Mouse (Mus musculus): Measurements from ENCODE around the gene Ripor1. TPM values are rescaled to one million over a fixed set of nuclear protein-coding genes. Genes with fewer than 3 reads are reported as not detected.

Gene Ripor1
- polyA plus RNA-seq, 1 experiment from 2014 or later: 44.4 TPM

DNA sequence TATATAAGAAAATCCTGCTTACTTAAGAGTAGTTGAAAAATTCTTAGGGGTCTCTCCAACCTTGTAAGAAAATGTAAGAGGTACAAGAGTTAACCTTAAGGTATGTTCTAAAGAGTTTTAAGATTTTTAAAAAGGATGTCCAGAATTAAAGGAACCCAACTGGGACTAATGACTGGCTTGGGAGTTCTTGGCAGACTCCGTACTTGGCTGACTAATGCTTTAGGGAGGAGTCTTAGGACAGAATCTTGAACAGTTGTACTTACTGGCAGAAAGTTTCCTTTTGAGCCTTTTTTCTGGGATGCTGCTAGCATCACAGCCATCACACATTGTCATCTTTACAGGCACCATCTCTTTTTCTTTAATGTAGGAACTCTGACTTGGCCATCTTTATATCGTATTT, 35.5 kb downstream of the Ripor1 start:
- DNase-seq (ENCODE audit: low spot score): peak; percentile 57
- peaks cover 8% of the 10 kb centered on the region; the same call in 1 of the 2 replicates for H3K36me3 ChIP-seq (ENCODE audit: insufficient read depth, low read length)
- H3K9ac ChIP-seq (ENCODE audit: low read depth, low read length): no peak overlapping the region
- 57% methylated on average over 2 of the region's 2 CpGs for WGBS
- no peak overlapping the region for H3K4me3 ChIP-seq (replicated peaks; ENCODE audit: low read depth, low read length)
- no peaks in the 10 kb centered on the region for H3K9me3 ChIP-seq (replicated peaks; ENCODE audit: low read length)
- H3K4me2 ChIP-seq (ENCODE audit: low read length): no peak overlapping the region
- no peaks in the 10 kb centered on the region for H3K27me3 ChIP-seq (ENCODE audit: insufficient read depth, low read length)
- no peak for TF ChIP-seq CTCF (IDR thresholded peaks at IDR 0.05; ENCODE audit: low read depth)
- no peak overlapping the region for H3K27ac ChIP-seq
- peaks cover 8% of the 10 kb centered on the region for H3K4me1 ChIP-seq (replicated peaks; ENCODE audit: insufficient read depth, low read length)
- no peak for ATAC-seq (replicated peaks; ENCODE audit: low FRiP score, low read depth)

DNA sequence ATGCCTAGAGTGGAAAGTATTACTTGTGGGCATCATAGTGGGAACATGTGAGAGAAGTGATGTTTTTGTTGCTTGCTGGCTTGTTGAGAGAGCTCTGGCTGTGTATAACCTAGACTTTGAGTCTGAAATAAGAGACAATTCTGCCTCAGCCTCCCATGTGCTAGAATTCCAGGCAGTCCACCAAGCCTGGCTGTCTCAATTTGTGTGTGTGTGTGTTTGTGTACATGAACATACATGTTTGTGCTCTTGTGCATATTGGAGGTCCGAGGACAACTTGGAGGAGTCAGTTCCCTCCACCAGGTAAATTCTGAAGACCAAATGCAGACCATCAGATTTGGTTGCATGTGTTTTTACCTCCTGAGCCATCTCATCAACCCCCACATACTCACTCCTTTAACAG, 40.1 kb downstream of the Ripor1 start:
- Histone ChIP-seq H3K27ac (no peak overlapping the region), H3K4me1 (replicated peaks; ENCODE audit: insufficient read depth, low read length) (no peaks in the 10 kb centered on the region), H3K4me2 (ENCODE audit: low read length) (no peak overlapping the region), H3K27me3 (ENCODE audit: insufficient read depth, low read length) (no peaks in the 10 kb centered on the region), H3K9ac (ENCODE audit: low read depth, low read length) (no peak overlapping the region), H3K4me3 (replicated peaks; ENCODE audit: low read depth, low read length) (no peak overlapping the region), H3K36me3 (ENCODE audit: insufficient read depth, low read length) (peaks cover 15% of the 10 kb centered on the region; the same call in 1 of the 2 replicates), H3K9me3 (replicated peaks; ENCODE audit: low read length) (no peaks in the 10 kb centered on the region)
- DNase-seq (ENCODE audit: low spot score) (no peak), ATAC-seq (replicated peaks; ENCODE audit: low FRiP score, low read depth) (no peak)
- TF ChIP-seq CTCF (IDR thresholded peaks at IDR 0.05; ENCODE audit: low read depth): no peak
- 100% methylated on average over 1 of the region's 1 CpGs for WGBS

DNA sequence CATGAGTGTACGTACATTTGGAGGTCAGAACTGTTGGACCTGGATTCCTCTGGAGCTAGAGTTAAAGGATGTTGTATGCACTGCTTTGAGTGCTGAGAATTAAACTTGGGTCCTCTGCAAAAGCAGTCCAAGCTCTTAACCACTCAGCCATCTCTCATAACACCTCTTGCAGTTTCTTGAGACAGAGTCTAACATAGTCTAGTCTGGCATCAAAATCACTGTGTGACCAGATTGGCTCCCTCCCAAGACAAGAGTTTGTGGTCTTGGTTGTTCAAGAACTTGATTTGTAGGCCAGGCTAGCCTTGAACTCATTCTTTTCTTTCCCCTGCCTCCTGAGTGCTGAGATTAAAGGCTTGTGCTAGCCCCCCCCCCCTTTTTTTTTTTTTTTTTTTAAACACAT, 43.9 kb downstream of the Ripor1 start:
- H3K4me2 ChIP-seq (ENCODE audit: low read length): no peak overlapping the region
- no peak for ATAC-seq (replicated peaks; ENCODE audit: low FRiP score, low read depth)
- WGBS: 86% methylated on average over 1 of the region's 1 CpGs
- H3K9me3 ChIP-seq (replicated peaks; ENCODE audit: low read length): no peaks in the 10 kb centered on the region
- H3K4me1 ChIP-seq (replicated peaks; ENCODE audit: insufficient read depth, low read length): no peaks in the 10 kb centered on the region; the same call in 1 of the 2 replicates
- H3K36me3 ChIP-seq (ENCODE audit: insufficient read depth, low read length): peaks cover 26% of the 10 kb centered on the region; the same call in 1 of the 2 replicates
- no peak overlapping the region for H3K9ac ChIP-seq (ENCODE audit: low read depth, low read length)
- H3K27me3 ChIP-seq (ENCODE audit: insufficient read depth, low read length): no peaks in the 10 kb centered on the region
- TF ChIP-seq CTCF (IDR thresholded peaks at IDR 0.05; ENCODE audit: low read depth): no peak
- H3K4me3 ChIP-seq (replicated peaks; ENCODE audit: low read depth, low read length): no peak overlapping the region
- no peak for DNase-seq (ENCODE audit: low spot score)
- no peak overlapping the region for H3K27ac ChIP-seq

DNA sequence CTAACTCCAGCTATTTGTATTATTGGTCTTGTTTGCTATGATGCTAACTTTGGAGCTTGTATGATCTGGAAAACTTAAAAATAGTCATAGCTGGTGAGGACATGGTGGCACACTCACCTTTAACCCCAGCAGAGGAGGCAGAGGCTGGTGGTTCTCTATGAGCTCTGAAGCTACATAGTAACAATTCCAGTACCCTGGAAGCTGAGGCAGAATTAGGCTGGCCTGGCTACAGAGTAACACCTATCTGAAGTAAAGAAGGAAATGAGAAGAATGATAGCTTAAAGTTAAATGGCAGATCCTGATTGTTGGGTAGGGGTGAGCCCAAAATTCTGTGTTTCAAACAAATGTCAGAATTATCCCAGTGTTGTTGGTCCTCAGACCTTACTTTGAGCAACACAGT, 52.6 kb downstream of the Ripor1 start:
- DNase-seq (ENCODE audit: low spot score): no peak
- H3K27me3 ChIP-seq (ENCODE audit: insufficient read depth, low read length): no peaks in the 10 kb centered on the region
- H3K4me2 ChIP-seq (ENCODE audit: low read length): no peak overlapping the region
- H3K36me3 ChIP-seq (ENCODE audit: insufficient read depth, low read length): 0 out of 2 replicates have a peak, but pooled peaks cover 9% of the 10 kb centered on the region
- no peak overlapping the region for H3K9ac ChIP-seq (ENCODE audit: low read depth, low read length)
- no peak overlapping the region for H3K27ac ChIP-seq
- ATAC-seq (replicated peaks; ENCODE audit: low FRiP score, low read depth): no peak
- no peak for TF ChIP-seq CTCF (IDR thresholded peaks at IDR 0.05; ENCODE audit: low read depth)
- no peaks in the 10 kb centered on the region for H3K9me3 ChIP-seq (replicated peaks; ENCODE audit: low read length)
- no peaks in the 10 kb centered on the region for H3K4me1 ChIP-seq (replicated peaks; ENCODE audit: insufficient read depth, low read length)
- H3K4me3 ChIP-seq (replicated peaks; ENCODE audit: low read depth, low read length): no peak overlapping the region

DNA sequence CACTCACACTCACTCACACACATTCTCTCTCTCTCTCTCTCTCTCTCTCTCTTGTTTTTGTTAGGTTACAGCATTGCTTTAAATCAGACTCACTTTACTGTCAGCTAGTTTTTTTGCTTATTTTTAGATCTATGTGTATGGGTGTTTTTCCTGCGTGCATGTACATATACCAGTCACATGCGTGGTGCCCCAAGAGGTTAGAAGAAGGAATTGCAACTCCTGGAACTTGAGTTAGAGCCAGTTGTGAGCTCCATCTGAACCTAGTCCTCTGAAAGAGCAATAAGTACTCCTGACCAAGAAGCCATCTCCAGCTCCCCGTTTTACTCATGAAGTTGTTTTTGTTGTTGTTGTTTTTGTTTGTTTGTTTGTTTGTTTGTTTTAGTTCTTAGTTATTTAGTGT, 56.1 kb downstream of the Ripor1 start:
- Histone ChIP-seq H3K36me3 (ENCODE audit: insufficient read depth, low read length) (peaks cover 20% of the 10 kb centered on the region; the same call in 1 of the 2 replicates), H3K27ac (no peak overlapping the region), H3K9ac (ENCODE audit: low read depth, low read length) (no peak overlapping the region), H3K4me3 (replicated peaks; ENCODE audit: low read depth, low read length) (no peak overlapping the region), H3K27me3 (ENCODE audit: insufficient read depth, low read length) (no peaks in the 10 kb centered on the region), H3K9me3 (replicated peaks; ENCODE audit: low read length) (no peaks in the 10 kb centered on the region), H3K4me1 (replicated peaks; ENCODE audit: insufficient read depth, low read length) (no peaks in the 10 kb centered on the region), H3K4me2 (ENCODE audit: low read length) (no peak overlapping the region)
- peak; percentile 62 for TF ChIP-seq CTCF (IDR thresholded peaks at IDR 0.05; ENCODE audit: low read depth)
- WGBS: 74% methylated on average over 3 of the region's 3 CpGs
- ATAC-seq (replicated peaks; ENCODE audit: low FRiP score, low read depth) (no peak), DNase-seq (ENCODE audit: low spot score) (peak; percentile 82)

MicroRNAs encoded within 50 kb of the gene (microRNA counts, 519-probe panel; counts per million panel counts)
- 330 counts per million, percentile 68 among the panel's probes with 10 or more counts for microRNA mmu-miR-1966

Small RNA genes lying within 50 kb of the gene (microRNA-seq; reads per million reads assigned to microRNA genes)
- gene Mir1966: not detected

Other genes with a start within 250 kb of the Ripor1 start
- gene Plekhg4, start 232.0 kb upstream of the Ripor1 start, polyA plus RNA-seq (2015; fragmentation: Nextera tagmentation; extraction: Ambion mirVana): 0.31 and 0.33 TPM in 2 replicates
- gene Kctd19, start 191.8 kb upstream of the Ripor1 start, polyA plus RNA-seq (2015; fragmentation: Nextera tagmentation; extraction: Ambion mirVana): 0.05 TPM in 1 of 2 replicates, not detected in the other
- 0.15 and 0.34 TPM in 2 replicates for gene Lrrc36, start 191.7 kb upstream of the Ripor1 start, polyA plus RNA-seq (2015; fragmentation: Nextera tagmentation; extraction: Ambion mirVana)
- 15.6 and 19.4 TPM in 2 replicates for gene Tppp3, start 133.7 kb upstream of the Ripor1 start, polyA plus RNA-seq (2015; fragmentation: Nextera tagmentation; extraction: Ambion mirVana)
- 28.0 and 30.5 TPM in 2 replicates for gene Zdhhc1, start 108.4 kb upstream of the Ripor1 start, polyA plus RNA-seq (2015; fragmentation: Nextera tagmentation; extraction: Ambion mirVana)
- 42.4 and 44.8 TPM in 2 replicates for gene Hsd11b2, start 86.5 kb upstream of the Ripor1 start, polyA plus RNA-seq (2015; fragmentation: Nextera tagmentation; extraction: Ambion mirVana)
- gene Atp6v0d1, start 39.2 kb upstream of the Ripor1 start, polyA plus RNA-seq (2015; fragmentation: Nextera tagmentation; extraction: Ambion mirVana): 112 and 122 TPM in 2 replicates
- gene Ctcf, start 31.3 kb downstream of the Ripor1 start, polyA plus RNA-seq (2015; fragmentation: Nextera tagmentation; extraction: Ambion mirVana): 85.5 and 89.4 TPM in 2 replicates
- gene Agrp, start 32.1 kb downstream of the Ripor1 start, polyA plus RNA-seq (2015; fragmentation: Nextera tagmentation; extraction: Ambion mirVana): 0.61 and 1.2 TPM in 2 replicates
- 0.28 and 0.45 TPM in 2 replicates for gene Carmil2, start 81.0 kb downstream of the Ripor1 start, polyA plus RNA-seq (2015; fragmentation: Nextera tagmentation; extraction: Ambion mirVana)
- gene Acd, start 95.8 kb downstream of the Ripor1 start, polyA plus RNA-seq (2015; fragmentation: Nextera tagmentation; extraction: Ambion mirVana): 51.2 and 53.4 TPM in 2 replicates
- gene Pard6a, start 95.9 kb downstream of the Ripor1 start, polyA plus RNA-seq (2015; fragmentation: Nextera tagmentation; extraction: Ambion mirVana): 18.7 and 19.6 TPM in 2 replicates
- gene 4933405L10Rik, start 102.4 kb downstream of the Ripor1 start, polyA plus RNA-seq (2015; fragmentation: Nextera tagmentation; extraction: Ambion mirVana): 0.11 TPM in 1 of 2 replicates, not detected in the other
- 14.6 and 17.8 TPM in 2 replicates for gene Enkd1, start 103.0 kb downstream of the Ripor1 start, polyA plus RNA-seq (2015; fragmentation: Nextera tagmentation; extraction: Ambion mirVana)
- 19.2 and 21.0 TPM in 2 replicates for gene Gfod2, start 153.4 kb downstream of the Ripor1 start, polyA plus RNA-seq (2015; fragmentation: Nextera tagmentation; extraction: Ambion mirVana)
- gene Ranbp10, start 222.1 kb downstream of the Ripor1 start, polyA plus RNA-seq (2015; fragmentation: Nextera tagmentation; extraction: Ambion mirVana): 7.0 and 8.9 TPM in 2 replicates
- gene Tsnaxip1, start 222.5 kb downstream of the Ripor1 start, polyA plus RNA-seq (2015; fragmentation: Nextera tagmentation; extraction: Ambion mirVana): 0.05 TPM in 1 of 2 replicates, not detected in the other
- 23.4 and 24.9 TPM in 2 replicates for gene Cenpt, start 248.0 kb downstream of the Ripor1 start, polyA plus RNA-seq (2015; fragmentation: Nextera tagmentation; extraction: Ambion mirVana)
- gene Thap11, start 249.9 kb downstream of the Ripor1 start, polyA plus RNA-seq (2015; fragmentation: Nextera tagmentation; extraction: Ambion mirVana): 56.0 and 60.8 TPM in 2 replicates

All from kidney, postnatal 0 days (tissue).